9 mouse cellular contexts compared by ENCODE assay signal in the genomic region with DNA sequence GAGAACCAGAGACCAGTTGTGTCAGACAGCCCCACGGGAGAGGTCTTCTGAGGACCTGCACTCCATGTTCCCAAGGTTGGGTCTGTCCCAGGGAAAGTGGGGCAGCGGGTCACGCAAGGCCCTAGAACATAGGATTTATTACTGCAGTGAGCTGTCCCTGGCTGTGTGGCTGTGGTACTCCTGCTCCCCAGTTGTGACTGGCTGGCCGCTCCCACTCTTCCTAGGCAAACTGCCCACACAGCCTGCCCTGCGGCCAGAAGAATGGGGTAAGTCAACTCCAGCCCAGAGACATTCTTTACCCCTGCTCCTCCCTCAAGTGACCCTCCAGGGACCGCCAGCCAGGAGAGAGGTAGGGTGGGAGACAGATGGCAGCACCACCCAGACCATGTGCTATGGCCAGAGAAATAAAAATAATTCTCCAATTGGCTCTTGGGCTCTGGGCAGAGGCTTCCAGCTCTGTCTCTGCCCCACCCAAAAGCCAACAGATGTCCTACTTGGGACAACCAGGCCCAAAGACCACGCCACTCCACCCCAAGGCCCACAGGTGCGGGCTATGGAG. TPM values are rescaled to one million over a fixed set of nuclear protein-coding genes. Genes with fewer than 3 reads are reported as not detected.
A peak's percentile ranks its signal among the peaks of the same experiment; 100 is the strongest.
DNase-seq lines count a peak whose midpoint lies in the region; ATAC-seq and TF ChIP-seq lines count a peak whose summit lies in the region.
"Had no signal": no experiment of that assay in that cellular context is flagged by ENCODE, and none has a peak within 500 bp of the region (broad histone marks: within the 10 kb centered on the region; RNA-seq: fewer than 3 reads in every experiment).

No protein-coding gene starts in this region.

- no peaks in the 10 kb centered on the region for H3K9me3 ChIP-seq in hindbrain, embryonic 16.5 days (ENCODE audit: control insufficient read depth, low read length)
- H3K9me3 ChIP-seq in hindbrain, embryonic 10.5 days, result no peaks in the 10 kb centered on the region
- H3K9me3 ChIP-seq in E14TG2a.4 (ENCODE audit: low read length), result no peaks in the 10 kb centered on the region
- H3K9me3 ChIP-seq in lung, embryonic 15.5 days, result no peaks in the 10 kb centered on the region

- WGBS in hindbrain, embryonic 16.5 days, result 88% methylated on average over 8 of the region's 8 CpGs
- 90% methylated on average over 8 of the region's 8 CpGs for WGBS in hindbrain, embryonic 10.5 days
- WGBS in lung, embryonic 15.5 days, result 80% methylated on average over 8 of the region's 8 CpGs

- H3K36me3 ChIP-seq in hindbrain, embryonic 16.5 days (ENCODE audit: control insufficient read depth, insufficient read depth, low read length), result no peaks in the 10 kb centered on the region
- H3K36me3 ChIP-seq in hindbrain, embryonic 10.5 days, result no peaks in the 10 kb centered on the region
- peaks cover 3% of the 10 kb centered on the region; the same call in 1 of the 2 replicates for H3K36me3 ChIP-seq in E14TG2a.4 (ENCODE audit: insufficient read depth, low read length)
- no peaks in the 10 kb centered on the region for H3K36me3 ChIP-seq in lung, embryonic 15.5 days
- H3K36me3 ChIP-seq: G1E had no signal

- H3K9ac ChIP-seq in hindbrain, embryonic 16.5 days (ENCODE audit: low read depth, low read length), result no peak overlapping the region
- H3K9ac ChIP-seq in lung, embryonic 15.5 days, result no peak overlapping the region

- no peak for TF ChIP-seq CTCF in E14TG2a.4 (conservative IDR thresholded peaks at IDR 0.05; ENCODE audit: low read length)

- no peak overlapping the region for H3K4me3 ChIP-seq in hindbrain, embryonic 16.5 days (ENCODE audit: low read length)
- no peak overlapping the region for H3K4me3 ChIP-seq in hindbrain, embryonic 10.5 days
- peak overlapping the region; percentile 48 for H3K4me3 ChIP-seq in E14TG2a.4 (replicated peaks; ENCODE audit: low read length)
- H3K4me3 ChIP-seq in lung, embryonic 15.5 days, result no peak overlapping the region

- no peak for DNase-seq in hindbrain, embryonic 10.5 days (ENCODE audit: low spot score)
- DNase-seq in adrenal gland, postnatal 25 days, result peak; percentile 51
- DNase-seq in thymus, postnatal 0 days (ENCODE audit: low spot score), result no peak
- DNase-seq in right cerebral cortex, adult 18-20 months, result no peak
- DNase-seq in right cerebral cortex, adult 2 months (ENCODE audit: low spot score in 2 of 2), result no peak

- H3K27ac ChIP-seq in hindbrain, embryonic 16.5 days (ENCODE audit: low read depth, low read length), result no peak overlapping the region
- no peak overlapping the region for H3K27ac ChIP-seq in hindbrain, embryonic 10.5 days
- H3K27ac ChIP-seq in lung, embryonic 15.5 days, result no peak overlapping the region

- no peaks in the 10 kb centered on the region for H3K27me3 ChIP-seq in hindbrain, embryonic 16.5 days (replicated peaks; ENCODE audit: control insufficient read depth, insufficient read depth, low read length)
- H3K27me3 ChIP-seq in hindbrain, embryonic 10.5 days (ENCODE audit: insufficient read depth, poor library complexity, severe bottlenecking), result no peaks in the 10 kb centered on the region
- no peaks in the 10 kb centered on the region for H3K27me3 ChIP-seq in E14TG2a.4 (ENCODE audit: insufficient read depth, low read length)
- H3K27me3 ChIP-seq in lung, embryonic 15.5 days, result no peaks in the 10 kb centered on the region

- no peak overlapping the region for H3K4me2 ChIP-seq in hindbrain, embryonic 16.5 days (ENCODE audit: low read length)
- H3K4me2 ChIP-seq in lung, embryonic 15.5 days, result no peak overlapping the region

- peak; percentile 30 for ATAC-seq in hindbrain, embryonic 16.5 days
- ATAC-seq in lung, embryonic 15.5 days (ENCODE audit: borderline replicate concordance, extremely low read depth, low FRiP score, low TSS enrichment), result peak; percentile 43

- no peaks in the 10 kb centered on the region for H3K4me1 ChIP-seq in hindbrain, embryonic 16.5 days (ENCODE audit: control insufficient read depth, insufficient read depth, low read depth, low read length)
- H3K4me1 ChIP-seq in hindbrain, embryonic 10.5 days (replicated peaks), result peaks cover 16% of the 10 kb centered on the region
- peaks cover 71% of the 10 kb centered on the region for H3K4me1 ChIP-seq in E14TG2a.4 (replicated peaks; ENCODE audit: low read depth, low read length)
- H3K4me1 ChIP-seq in lung, embryonic 15.5 days, result peaks cover 11% of the 10 kb centered on the region

RNA-seq across cellular contexts. Expression of a gene that starts 25.0 kb away (rescaled TPM):
- 0.81 and 1.5 TPM in 2 replicates for polyA plus RNA-seq in hindbrain, embryonic 16.5 days (2015; fragmentation: Nextera tagmentation; extraction: Ambion mirVana)
- 2.5 and 2.9 TPM in 2 replicates for polyA plus RNA-seq in hindbrain, embryonic 10.5 days (2016; fragmentation: Nextera tagmentation; extraction: Ambion mirVana)
- 1.0 and 2.4 TPM in 2 replicates for total RNA-seq in adrenal gland, postnatal 25 days (2021)
- polyA plus RNA-seq in lung, embryonic 15.5 days (2015; fragmentation: Nextera tagmentation; extraction: Ambion mirVana), result 5.1 and 5.6 TPM in 2 replicates
- 0.19 and 0.36 TPM in 2 replicates for polyA plus RNA-seq in thymus, postnatal 0 days (2015; fragmentation: Nextera tagmentation; extraction: Ambion mirVana)
- polyA plus RNA-seq: G1E had no signal
